Mouse (Mus musculus) heart, embryonic 13.5 days (tissue): ENCODE data around the gene Taar4. TPM values are rescaled to one million over a fixed set of nuclear protein-coding genes. Genes with fewer than 3 reads are reported as not detected.

Source experiments
- ATAC-seq: fragments of 200-750 bp; cut with Nextera tagmentation; 2 replicates; pipeline ENCODE4 v1.8.0; 2017; ENCODE audit warnings: moderate TSS enrichment; ENCODE audit not compliant: insufficient number of reproducible peaks, low FRiP score, low TSS enrichment; ENCODE audit errors: extremely low read depth
- H3K27ac ChIP-seq: fragments of 300-500 bp; sonication (generic); replicated peaks from 2 replicates; pipeline ENCODE4 v1.5.1; 2015; ENCODE audit warnings: moderate library complexity, mild to moderate bottlenecking, inconsistent platforms
- H3K27me3 ChIP-seq: fragments of 300-500 bp; sonication (generic); replicated peaks from 2 replicates; pipeline ENCODE4 v1.6.1; 2015; ENCODE audit warnings: mild to moderate bottlenecking, inconsistent platforms
- H3K36me3 ChIP-seq: fragments of 300-500 bp; sonication (generic); 2 replicates; pipeline ENCODE4 v1.6.1; 2015; ENCODE audit warnings: mild to moderate bottlenecking, inconsistent platforms
- H3K4me1 ChIP-seq: fragments of 300-500 bp; sonication (generic); 2 replicates; pipeline ENCODE4 v1.6.1; 2015; ENCODE audit warnings: inconsistent platforms
- H3K4me2 ChIP-seq: fragments of 300-500 bp; sonication (generic); 2 replicates; pipeline ENCODE4 v1.6.1; 2015; ENCODE audit warnings: inconsistent platforms, mild to moderate bottlenecking, moderate library complexity
- H3K4me3 ChIP-seq: fragments of 300-500 bp; sonication (generic); 2 replicates; pipeline ENCODE4 v1.5.1; 2015; ENCODE audit warnings: moderate library complexity, mild to moderate bottlenecking, inconsistent platforms
- H3K9ac ChIP-seq: fragments of 300-500 bp; sonication (generic); 2 replicates; pipeline ENCODE4 v1.6.1; 2015; ENCODE audit warnings: inconsistent platforms, mild to moderate bottlenecking, moderate library complexity
- H3K9me3 ChIP-seq: fragments of 300-500 bp; sonication (generic); 2 replicates; pipeline ENCODE4 v1.6.1; 2016; ENCODE audit warnings: inconsistent platforms
- WGBS: fragments of 180-500 bp; shearing (Covaris S2); methylation state at CpG from one replicate; pipeline ENCODE4 v1.1.7; 2015; ENCODE audit warnings: mixed read lengths; 5-methylcytosine and 5-hydroxymethylcytosine counted together
- polyA plus RNA-seq: library from polyadenylated mRNA; unstranded; fragments of >200 nt; fragmentation: Nextera tagmentation; extraction: Ambion mirVana; gene quantifications from 2 replicates; pipeline ENCODE4 v1.2.1, GENCODE M21; 2015

The Taar4 gene
- polyA plus RNA-seq, 1 experiment from 2014 or later: not detected

- Histone ChIP-seq H3K4me3 (no peak overlapping the region), H3K4me1 (peaks cover 5% of the 10 kb centered on the region; the same call in 1 of the 2 replicates), H3K36me3 (no peaks in the 10 kb centered on the region), H3K4me2 (no peak overlapping the region), H3K27me3 (no peaks in the 10 kb centered on the region), H3K27ac (no peak overlapping the region), H3K9me3 (no peaks in the 10 kb centered on the region), H3K9ac (no peak overlapping the region)
- ATAC-seq: no peak
- whole genome bisulfite sequencing: 61% methylated on average over 1 of the region's 1 CpGs
Observed at GRCm38 (mm10) chr10:24008143-24008542, 47.8 kb downstream of the Taar4 start.

Other genes with a start within 250 kb of the Taar4 start
- gene Rps12, start 173.2 kb upstream of the Taar4 start, polyA plus RNA-seq: 98.2 and 103 TPM in 2 replicates
- gene Slc18b1, start 163.5 kb upstream of the Taar4 start, polyA plus RNA-seq: 7.4 and 8.4 TPM in 2 replicates
- gene Vnn3, start 109.0 kb upstream of the Taar4 start, polyA plus RNA-seq: 0.08 TPM in 1 of 2 replicates, not detected in the other
- gene Vnn1, start 65.8 kb upstream of the Taar4 start, polyA plus RNA-seq: 4.8 and 5.2 TPM in 2 replicates
- gene Taar1, start 40.1 kb upstream of the Taar4 start, polyA plus RNA-seq: not detected in 2 replicates
- gene Taar2, start 21.9 kb upstream of the Taar4 start, polyA plus RNA-seq: not detected in 2 replicates
- not detected in 2 replicates for gene Taar3, start 10.9 kb upstream of the Taar4 start, polyA plus RNA-seq
- not detected in 2 replicates for gene Taar5, start 10.2 kb downstream of the Taar4 start, polyA plus RNA-seq
- not detected in 2 replicates for gene Taar6, start 25.2 kb downstream of the Taar4 start, polyA plus RNA-seq
- gene Taar7a, start 33.0 kb downstream of the Taar4 start, polyA plus RNA-seq: not detected in 2 replicates
- not detected in 2 replicates for gene Taar7b, start 39.4 kb downstream of the Taar4 start, polyA plus RNA-seq
- gene Taar7d, start 66.7 kb downstream of the Taar4 start, polyA plus RNA-seq: not detected in 2 replicates
- gene Taar7e, start 77.1 kb downstream of the Taar4 start, polyA plus RNA-seq: not detected in 2 replicates
- not detected in 2 replicates for gene Taar7f, start 89.0 kb downstream of the Taar4 start, polyA plus RNA-seq
- gene Taar8a, start 116.0 kb downstream of the Taar4 start, polyA plus RNA-seq: not detected in 2 replicates
- gene Taar8b, start 131.8 kb downstream of the Taar4 start, polyA plus RNA-seq: not detected in 2 replicates
- gene Taar8c, start 141.4 kb downstream of the Taar4 start, polyA plus RNA-seq: not detected in 2 replicates
- gene Taar9, start 149.0 kb downstream of the Taar4 start, polyA plus RNA-seq: not detected in 2 replicates
- 74.9 and 82.6 TPM in 2 replicates for gene Stx7, start 188.8 kb downstream of the Taar4 start, polyA plus RNA-seq